Mouse (Mus musculus): ENCODE data around the gene Slc35e3.

DNA sequence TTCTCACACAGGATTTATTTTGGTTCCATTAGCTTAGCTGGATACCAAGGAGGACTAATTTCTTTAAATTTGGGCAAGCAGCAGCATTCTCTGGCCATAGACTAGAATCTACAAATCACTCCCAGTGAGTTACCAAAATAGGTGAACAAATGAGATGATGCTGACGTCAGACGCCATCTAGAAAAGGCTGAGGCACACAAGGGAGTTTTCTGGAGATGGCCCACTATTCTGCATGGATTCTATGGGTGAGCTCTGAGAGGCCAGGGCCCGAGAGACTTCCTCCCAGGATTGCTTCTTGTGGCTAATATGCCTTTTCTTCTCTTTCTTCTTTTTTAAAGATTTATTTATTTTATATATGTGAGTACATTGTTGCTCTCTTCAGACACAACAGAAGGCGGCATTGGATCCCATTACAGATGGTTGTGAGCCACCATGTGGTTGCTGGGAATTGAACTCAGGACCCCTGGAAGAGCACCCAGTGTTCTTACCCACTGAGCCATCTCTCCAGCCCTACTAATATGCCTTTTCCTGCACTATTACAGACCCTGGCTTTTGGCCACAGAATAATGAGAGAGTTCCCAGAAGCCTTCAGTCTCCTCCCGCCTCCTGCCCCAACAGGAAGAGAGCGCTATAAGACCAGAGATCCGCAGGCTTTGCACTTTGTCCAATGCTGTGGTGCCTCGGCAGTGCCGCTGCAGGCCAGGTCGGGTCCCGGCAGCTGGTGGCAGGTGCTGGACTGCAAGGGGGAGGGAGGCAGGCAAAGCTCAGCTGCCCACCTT, 19.1 kb upstream of the Slc35e3 start:
- TF ChIP-seq CTCF (IDR thresholded peaks at IDR 0.05; ENCODE audit: insufficient read depth, low read length) (no peak), POLR2A (IDR thresholded peaks at IDR 0.05; ENCODE audit: borderline replicate concordance, extremely low read depth, low read depth, low read length) (no peak)
